Mouse (Mus musculus): ENCODE results near the gene Zmiz1.

DNA sequence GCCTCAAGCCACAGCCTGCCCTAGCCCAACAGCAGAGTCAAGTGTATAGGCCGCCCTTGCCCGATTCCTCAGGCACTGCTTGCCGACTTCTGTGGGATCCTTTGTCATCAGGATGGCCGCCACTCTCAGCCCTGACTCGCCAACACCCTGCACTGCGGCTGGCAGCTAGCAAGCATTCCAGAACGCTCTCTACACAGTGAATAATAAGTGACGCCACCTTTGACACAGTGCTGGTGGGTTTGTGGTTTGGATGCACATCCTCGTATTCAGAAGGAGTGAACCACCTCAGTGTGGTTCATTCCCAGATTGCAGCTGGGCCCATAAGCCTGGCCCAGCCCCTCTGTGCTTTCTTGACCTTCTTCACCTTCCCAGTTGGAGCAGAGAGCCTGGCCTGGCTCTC is 17.1 kb downstream of the Zmiz1 start:
- TF ChIP-seq CTCF (conservative IDR thresholded peaks at IDR 0.05; ENCODE audit: low read length) (no peak), POU5F1 (IDR thresholded peaks at IDR 0.05; ENCODE audit: borderline replicate concordance, low read length) (no peak), NANOG (IDR thresholded peaks at IDR 0.05; ENCODE audit: borderline replicate concordance, low read length) (no peak)
